Mouse (Mus musculus): ENCODE results near the gene Dkk2.

- TF ChIP-seq CTCF (IDR thresholded peaks at IDR 0.05; ENCODE audit: low read depth, low read length) (no peak), POLR2A (IDR thresholded peaks at IDR 0.05; ENCODE audit: extremely low read depth, insufficient read depth, low read length) (no peak)
Observed at GRCm38 (mm10) chr3:132141031-132141430, 55.9 kb downstream of the Dkk2 start.
